Mouse (Mus musculus) mouse trophoblast stem cell (cell line): ENCODE results near the gene Shb.

ENCODE experiments used
- in situ Hi-C, 2 experiments: fragments of 300-500 bp; cut with MseI, MboI; formaldehyde crosslinking; loops; 2 replicates in 1 of 2; 3 replicates in 1 of 2; pipeline ENCODE4 v1.15.1; 2025

The Shb gene

DNA sequence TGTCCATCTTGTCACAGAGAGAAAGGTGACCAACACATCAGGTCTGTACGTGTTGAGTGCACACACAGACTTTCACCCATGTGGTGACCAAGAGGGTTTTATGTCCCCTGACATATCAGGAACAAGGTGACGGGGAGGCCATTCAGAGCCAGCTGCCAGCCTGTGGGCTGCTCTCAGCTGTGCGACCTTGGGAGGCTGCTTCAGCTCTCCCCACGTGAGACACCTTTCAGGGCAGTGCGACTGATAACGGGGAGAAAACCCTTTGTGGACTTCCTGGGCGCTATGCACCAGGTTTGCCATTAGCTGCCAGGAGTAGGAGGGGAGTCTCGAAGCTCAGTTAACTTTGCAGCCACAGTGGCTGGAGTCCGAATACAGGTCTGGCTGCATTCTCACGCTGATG lies 109.6 kb downstream of the Shb start:
- in situ Hi-C loops, result loop anchor here in 1 of 2 experiments (10.0 to 25.0 kb wide), 3 partner anchors 102 to 390 kb away; no protein-coding TSS in a partner anchor

- in situ Hi-C loops, result loop anchor here in 1 of 2 experiments (10.0 to 25.0 kb wide), 3 partner anchors 103 to 391 kb away; no protein-coding TSS in a partner anchor
Observed at GRCm38 (mm10) chr4:45421519-45422260, 110.6 kb downstream of the Shb start.

GRCm38 (mm10) chr4:45420733-45421132 lies 111.5 kb downstream of the Shb start:
- in situ Hi-C loops, result loop anchor here in 1 of 2 experiments (10.0 to 25.0 kb wide), 3 partner anchors 104 to 392 kb away; no protein-coding TSS in a partner anchor

DNA sequence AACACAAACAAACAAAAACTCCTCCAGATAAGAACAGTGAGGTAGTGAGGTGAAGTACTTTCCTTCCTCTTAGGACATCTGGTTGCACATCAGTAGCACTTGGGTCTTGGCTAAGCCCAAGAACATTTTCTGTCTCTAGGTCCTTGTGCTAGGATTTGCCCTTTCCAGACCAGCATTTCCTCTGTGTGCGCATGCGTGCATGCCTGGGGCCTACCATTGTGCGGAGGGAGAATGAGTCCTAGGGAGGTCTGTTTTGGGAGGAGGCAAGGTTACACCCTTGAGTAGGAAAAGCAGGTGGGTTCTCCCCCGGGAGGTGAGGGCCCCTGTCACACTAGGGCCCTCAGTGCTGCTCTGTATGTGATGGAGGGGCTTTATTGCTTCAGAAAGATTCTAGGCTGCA lies 113.2 kb downstream of the Shb start:
- in situ Hi-C loops, result loop anchor here (5.0 to 25.0 kb wide), 3 partner anchors 113 to 393 kb away; partner anchors contain the start of gene Shb (in 1 of the 2)

DNA sequence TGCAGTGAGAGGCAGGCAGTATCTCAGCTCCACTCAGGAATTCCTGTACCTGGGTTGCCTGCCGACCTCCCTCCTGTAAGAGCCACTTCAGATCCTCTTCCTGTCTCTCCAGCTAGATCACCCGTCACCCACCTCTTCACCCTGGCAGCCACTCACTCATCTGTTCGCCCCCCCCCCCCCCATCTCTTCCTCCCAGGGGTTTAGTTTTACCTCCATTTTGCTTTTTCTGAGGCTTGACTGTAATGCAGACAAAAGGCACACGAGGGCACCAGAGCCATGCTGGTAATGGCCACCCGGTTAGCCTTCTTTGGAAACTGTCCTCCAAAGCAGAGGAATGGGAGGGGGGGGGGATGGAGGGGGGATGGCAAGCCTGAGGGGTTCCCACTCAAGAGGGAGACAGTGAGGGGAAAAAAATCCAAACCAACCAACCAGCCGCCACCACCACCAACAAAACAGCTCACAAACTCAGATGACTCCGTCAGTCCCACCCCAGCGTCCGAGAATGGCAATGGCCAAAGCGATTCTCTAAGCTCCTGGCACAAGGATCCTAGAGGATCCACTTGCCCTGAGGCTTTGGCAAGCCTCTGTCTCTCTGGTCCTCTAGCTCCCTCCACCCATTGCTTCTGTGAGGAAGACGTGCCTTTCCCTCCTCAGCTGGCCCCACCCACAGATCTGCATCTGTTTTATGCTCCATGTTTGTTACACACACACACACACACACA lies 113.9 kb downstream of the Shb start:
- in situ Hi-C loops, result loop anchor here (5.0 to 25.0 kb wide), 3 partner anchors 114 to 394 kb away; partner anchors contain the start of gene Shb (in 1 of the 2)

GRCm38 (mm10) chr4:45416314-45416713 lies 116.0 kb downstream of the Shb start:
- in situ Hi-C loops, result loop anchor here (5.0 to 25.0 kb wide), 3 partner anchors 116 to 396 kb away; partner anchors contain the start of gene Shb (in 1 of the 2)

GRCm38 (mm10) chr4:45413674-45414338 lies 118.5 kb downstream of the Shb start:
- in situ Hi-C loops, result loop anchor here in 1 of 2 experiments (25.0 kb wide), 1 partner anchor 398 kb away; no protein-coding TSS in a partner anchor

- in situ Hi-C loops, result loop anchor here in 1 of 2 experiments (25.0 kb wide), 1 partner anchor 400 kb away; no protein-coding TSS in a partner anchor
Observed at GRCm38 (mm10) chr4:45412433-45413192, 119.7 kb downstream of the Shb start.

- in situ Hi-C loops, result loop anchor here in 1 of 2 experiments (25.0 kb wide), 1 partner anchor 401 kb away; no protein-coding TSS in a partner anchor
Observed at GRCm38 (mm10) chr4:45411181-45411790, 121.0 kb downstream of the Shb start.

DNA sequence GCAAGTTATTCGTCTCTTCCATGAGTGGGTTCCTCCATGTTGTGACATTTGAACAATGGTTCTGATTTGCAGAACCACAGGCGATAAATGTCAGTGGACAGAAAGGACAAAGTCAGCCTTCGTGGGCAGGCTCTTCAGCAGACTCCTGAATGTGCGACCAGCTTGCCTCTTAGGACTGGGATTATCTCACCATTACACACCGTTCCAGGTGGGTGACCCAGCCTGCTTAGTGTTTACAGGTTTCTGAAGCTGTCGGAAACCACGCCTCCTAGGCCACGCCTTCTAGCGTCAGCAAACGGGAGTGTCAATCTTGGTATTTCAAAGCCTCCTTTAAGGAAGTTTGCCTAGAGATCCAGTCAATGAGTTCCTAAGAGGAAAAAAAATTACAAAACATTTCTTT lies 123.0 kb downstream of the Shb start:
- in situ Hi-C loops, result loop anchor here in 1 of 2 experiments (25.0 kb wide), 1 partner anchor 403 kb away; no protein-coding TSS in a partner anchor

DNA sequence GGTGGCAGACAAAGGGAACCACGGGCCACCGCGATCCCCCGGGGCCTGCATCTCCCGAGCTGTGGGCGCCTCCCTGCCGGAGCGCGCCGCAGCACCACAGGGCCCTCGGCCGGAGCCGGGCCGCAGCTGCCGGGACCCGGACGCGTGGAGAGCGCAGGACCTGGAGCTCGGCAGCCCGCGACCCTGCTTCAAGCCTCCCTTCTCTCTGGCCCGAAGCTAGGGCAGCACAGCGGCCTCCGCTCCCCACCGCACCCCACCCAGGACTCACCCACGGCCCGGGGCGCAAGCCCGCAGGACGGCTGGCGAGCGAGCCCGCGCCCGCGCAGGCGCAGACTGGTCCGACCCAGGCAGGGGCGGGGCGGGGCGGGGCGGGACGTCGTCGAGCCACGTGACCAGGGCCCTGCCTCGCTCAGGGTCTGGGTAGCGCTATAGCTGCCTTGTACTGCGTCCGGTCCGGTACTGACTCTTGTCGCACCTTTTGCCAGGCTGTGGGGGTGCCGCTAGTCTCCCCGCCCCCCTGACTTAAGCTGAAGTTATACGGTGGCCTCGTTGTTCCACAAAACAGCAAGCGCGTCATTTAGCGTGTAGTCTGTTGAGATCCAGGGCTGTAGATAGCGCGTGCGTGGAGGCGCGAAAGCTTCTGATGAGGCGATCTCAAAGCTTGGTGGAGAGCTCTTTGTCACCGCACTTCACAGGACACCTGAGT lies 123.7 kb downstream of the Shb start, which contains the start of gene Slc25a51:
TSS of gene Slc25a51 (minus strand) at position 340 of the 706 bp plus-strand sequence.
- in situ Hi-C loops, result loop anchor here in 1 of 2 experiments (25.0 kb wide), 1 partner anchor 404 kb away; no protein-coding TSS in a partner anchor

- in situ Hi-C loops, result loop anchor here in 1 of 2 experiments (25.0 kb wide), 1 partner anchor 404 kb away; no protein-coding TSS in a partner anchor
Observed at GRCm38 (mm10) chr4:45407703-45408334, 124.5 kb downstream of the Shb start.

- in situ Hi-C loops, result loop anchor here in 1 of 2 experiments (25.0 kb wide), 1 partner anchor 405 kb away; no protein-coding TSS in a partner anchor
Observed at GRCm38 (mm10) chr4:45407001-45407702, 125.1 kb downstream of the Shb start.

- in situ Hi-C loops, result loop anchor here in 1 of 2 experiments (25.0 kb wide), 1 partner anchor 406 kb away; no protein-coding TSS in a partner anchor
Observed at GRCm38 (mm10) chr4:45406397-45406796, 125.9 kb downstream of the Shb start.

DNA sequence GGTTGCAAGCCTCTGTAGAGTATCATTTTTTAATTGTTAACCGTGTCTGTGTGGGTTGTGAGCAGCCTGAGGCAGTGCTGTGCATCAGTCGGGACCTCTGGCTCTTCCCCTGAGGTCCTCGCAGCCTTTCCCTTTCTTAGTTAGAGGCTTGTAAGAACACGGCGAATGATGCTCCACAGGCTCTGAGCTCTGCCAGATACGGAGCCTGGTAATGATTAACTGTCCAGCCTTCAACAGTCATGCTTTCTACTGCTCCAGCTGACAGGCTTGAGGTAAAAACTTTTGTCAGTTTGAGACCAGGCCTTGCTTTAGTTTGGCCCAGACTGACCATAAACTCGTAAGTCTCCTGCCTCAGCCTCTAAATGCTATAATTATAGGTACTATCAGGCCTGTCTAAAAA lies 127.0 kb downstream of the Shb start:
- in situ Hi-C loops, result loop anchor here in 1 of 2 experiments (25.0 kb wide), 1 partner anchor 407 kb away; no protein-coding TSS in a partner anchor

GRCm38 (mm10) chr4:45404086-45404485 lies 128.2 kb downstream of the Shb start:
- in situ Hi-C loops, result loop anchor here in 1 of 2 experiments (25.0 kb wide), 1 partner anchor 408 kb away; no protein-coding TSS in a partner anchor

- in situ Hi-C loops, result loop anchor here in 1 of 2 experiments (25.0 kb wide), 1 partner anchor 409 kb away; no protein-coding TSS in a partner anchor
Observed at GRCm38 (mm10) chr4:45403499-45403878, 128.8 kb downstream of the Shb start.
